Mouse (Mus musculus) liver, embryonic 14.5 days (tissue): ENCODE data around the gene Celf5. TPM values are rescaled to one million over a fixed set of nuclear protein-coding genes. Genes with fewer than 3 reads are reported as not detected.
A peak's percentile ranks its signal among the peaks of the same experiment; 100 is the strongest.

Source experiments
- ATAC-seq: fragments of 200-750 bp; cut with Nextera tagmentation; 2 replicates; pipeline ENCODE4 v1.8.0; 2017; ENCODE audit warnings: moderate number of reproducible peaks, mild to moderate bottlenecking, moderate library complexity; ENCODE audit not compliant: insufficient read depth
- DNase-seq, 3 experiments: peaks; one replicate each; pipeline ENCODE4 v3.0.0-alpha.2; 2012 to 2013; ENCODE audit warnings: low read depth in 3 of 3, low spot score in 3 of 3
- H3K27ac ChIP-seq: fragments of 300-500 bp; sonication (generic); 2 replicates; pipeline ENCODE4 v1.5.1; 2014; ENCODE audit warnings: moderate library complexity, mild to moderate bottlenecking, control low read depth, inconsistent platforms
- H3K27me3 ChIP-seq: fragments of 300-500 bp; sonication (generic); 2 replicates; pipeline ENCODE4 v1.6.1; 2014; ENCODE audit warnings: mild to moderate bottlenecking, low read length, moderate library complexity; ENCODE audit not compliant: control insufficient read depth, insufficient read depth
- H3K36me3 ChIP-seq: fragments of 300-500 bp; sonication (generic); replicated peaks from 2 replicates; pipeline ENCODE4 v1.6.1; 2014; ENCODE audit warnings: low read depth; ENCODE audit not compliant: control insufficient read depth, insufficient read depth
- H3K4me1 ChIP-seq, 2 experiments: fragments of 200-500 bp in 1 of 2; fragments of 300-500 bp in 1 of 2; sonication (generic) in 1 of 2; replicated peaks; 2 replicates each; pipeline ENCODE4 v1.6.1; 2012 to 2014; ENCODE audit warnings: antibody characterized with exemption in 1 of 2, inconsistent platforms in 1 of 2, low read length in 1 of 2; ENCODE audit not compliant: control insufficient read depth in 2 of 2, insufficient read depth in 2 of 2
- H3K4me2 ChIP-seq: fragments of 300-500 bp; sonication (generic); 2 replicates; pipeline ENCODE4 v1.6.1; 2014; ENCODE audit warnings: low read depth, mild to moderate bottlenecking, control low read depth, moderate library complexity
- H3K4me3 ChIP-seq, 2 experiments: fragments of 200-500 bp in 1 of 2; fragments of 300-500 bp in 1 of 2; sonication (generic) in 1 of 2; 2 replicates each; pipeline ENCODE4 v1.5.1; 2012 to 2014; ENCODE audit warnings: low read depth in 2 of 2, low read length in 2 of 2, mild to moderate bottlenecking in 2 of 2, control low read depth in 1 of 2, inconsistent platforms in 1 of 2, moderate library complexity in 1 of 2; ENCODE audit not compliant: insufficient read depth in 1 of 2
- H3K9ac ChIP-seq: fragments of 300-500 bp; sonication (generic); replicated peaks from 2 replicates; pipeline ENCODE4 v1.6.1; 2014; ENCODE audit warnings: mild to moderate bottlenecking, control low read depth, moderate library complexity
- H3K9me3 ChIP-seq: fragments of 300-500 bp; sonication (generic); 2 replicates; pipeline ENCODE4 v1.6.1; 2016; ENCODE audit warnings: low read length, mixed read lengths; ENCODE audit not compliant: control insufficient read depth
- CTCF ChIP-seq: IDR thresholded peaks from 2 replicates; pipeline ENCODE4 v1.5.1; 2016; ENCODE audit warnings: antibody characterized with exemption, low read depth, control low read depth
- EP300 ChIP-seq: IDR thresholded peaks from 2 replicates; pipeline ENCODE4 v1.6.1; 2016; ENCODE audit warnings: antibody characterized with exemption, low read depth
- WGBS: fragments of 180-500 bp; shearing (Covaris S2); extraction: QIAGEN DNeasy Blood & Tissue Kit; methylation state at CpG from one replicate; pipeline ENCODE4 v1.1.7; 2014; ENCODE audit not compliant: insufficient replicate concordance; 5-methylcytosine and 5-hydroxymethylcytosine counted together
- polyA plus RNA-seq, 2 experiments: library from polyadenylated mRNA; depleted of rRNA in 1 of 2; stranded (reverse) in 1 of 2; unstranded in 1 of 2; fragments of >200 nt; fragmentation: Nextera tagmentation in 1 of 2; extraction: Ambion mirVana in 1 of 2; gene quantifications; 2 replicates each; pipeline versions ENCODE4 v1.2.1 to v1.2.3; 2012 to 2014

The Celf5 gene
- polyA plus RNA-seq (2012; rRNA removed) = 0.02 and 0.32 TPM in 2 replicates
- not detected in 2 replicates for polyA plus RNA-seq (2014; fragmentation: Nextera tagmentation; extraction: Ambion mirVana)

GRCm38 (mm10) chr10:81482533-81482889 is at the start of gene Celf5:
TSS of gene Celf5 (minus strand) at chr10:81482709.
- Histone ChIP-seq H3K4me1 (no peaks in the 10 kb centered on the region), H3K27ac (no peak within 1 kb of the TSS), H3K9me3 (no peaks in the 10 kb centered on the region), H3K36me3 (peaks cover 4% of the 10 kb centered on the region; the same call in 1 of the 2 replicates), H3K4me2 (peak within 1 kb of the TSS; percentile 50), H3K4me3 (peak within 1 kb of the TSS; percentile 21 to 37), H3K27me3 (peaks cover 21% of the 10 kb centered on the region), H3K9ac (no peak within 1 kb of the TSS)
- under 1% methylated on average over 36 of the region's 36 CpGs for WGBS
- no peak for DNase-seq
- ATAC-seq = peak; percentile 61; the same call in 1 of the 2 replicates
- TF ChIP-seq EP300 (no peak), CTCF (peak; percentile 60; the same call in 1 of the 2 replicates)

DNA sequence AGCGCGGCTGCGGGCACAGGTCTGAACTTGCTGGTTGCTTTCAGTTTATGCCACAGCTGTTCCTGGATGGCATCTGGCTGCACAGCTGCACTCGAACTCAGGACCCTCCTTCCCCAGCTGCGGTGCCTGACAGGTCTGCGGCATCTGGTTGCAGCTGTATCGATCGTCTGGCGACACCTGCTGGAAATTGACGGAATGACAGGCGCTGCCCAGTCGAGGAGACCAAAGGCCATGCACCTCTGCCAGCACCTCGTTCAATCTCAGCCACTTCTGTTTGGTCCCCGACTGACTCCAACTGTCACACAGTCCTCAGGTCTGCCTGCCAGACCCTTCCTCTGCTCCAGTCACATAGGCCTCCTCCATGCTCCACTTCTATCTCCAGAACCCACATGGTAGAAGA is 44.3 kb upstream of the Celf5 start:
- H3K4me1 ChIP-seq = peaks cover 13 to 15% of the 10 kb centered on the region in 2 experiments
- H3K4me2 ChIP-seq = no peak overlapping the region
- WGBS = 7% methylated on average over 14 of the region's 14 CpGs
- H3K9ac ChIP-seq = no peak overlapping the region
- ATAC-seq (no peak), DNase-seq (peak in 1 of 3 experiments; percentile 60)
- no peaks in the 10 kb centered on the region for H3K27me3 ChIP-seq
- TF ChIP-seq EP300 (no peak), CTCF (peak; percentile 100)
- no peaks in the 10 kb centered on the region for H3K9me3 ChIP-seq
- no peak overlapping the region for H3K4me3 ChIP-seq
- H3K36me3 ChIP-seq = no peaks in the 10 kb centered on the region; the same call in 1 of the 2 replicates
- H3K27ac ChIP-seq = no peak overlapping the region

DNA sequence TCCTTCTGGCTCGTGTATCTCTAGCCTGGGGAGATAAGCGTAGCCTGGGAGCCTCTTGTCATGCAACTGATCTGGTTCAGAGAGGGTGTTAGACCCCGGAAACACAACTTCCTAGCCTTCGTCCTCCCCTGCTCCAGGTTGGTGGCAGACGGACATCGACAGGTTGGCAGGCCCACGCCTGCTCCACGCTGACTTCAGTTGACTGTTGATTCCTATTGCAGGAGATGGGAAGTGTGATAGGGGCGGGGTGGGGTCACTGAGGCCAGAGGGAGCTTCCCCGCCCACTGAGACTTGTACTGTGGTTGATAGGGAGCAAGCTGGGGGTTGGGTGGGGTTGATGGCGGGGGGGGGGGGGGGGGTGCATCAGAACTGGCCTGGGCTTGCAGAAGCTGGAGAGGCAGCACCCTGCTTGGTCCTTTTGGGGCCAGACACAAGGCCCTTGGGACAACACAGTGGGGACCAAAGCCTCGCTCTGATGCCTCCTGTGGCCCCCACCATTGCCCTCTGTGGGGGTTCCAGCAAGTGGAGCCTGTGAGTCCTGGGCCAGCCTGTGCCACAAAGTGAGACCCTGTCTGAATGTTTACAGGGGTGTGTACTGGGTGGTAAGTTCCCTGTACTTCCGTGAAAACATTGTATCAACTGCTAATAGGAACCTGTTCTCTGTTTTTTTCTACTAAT is 42.6 kb upstream of the Celf5 start:
- no peaks in the 10 kb centered on the region; the same call in 1 of the 2 replicates for H3K36me3 ChIP-seq
- 9% methylated on average over 13 of the region's 13 CpGs for WGBS
- peak in 2 of 3 experiments; percentile 53 to 66 for DNase-seq
- H3K27me3 ChIP-seq = no peaks in the 10 kb centered on the region
- H3K4me2 ChIP-seq = peak overlapping the region; percentile 58
- H3K4me1 ChIP-seq = peaks cover 13 to 16% of the 10 kb centered on the region in 2 experiments
- TF ChIP-seq EP300 = no peak; the same call in 1 of the 2 replicates
- no peak for TF ChIP-seq CTCF
- no peak overlapping the region for H3K27ac ChIP-seq
- 0 out of 2 replicates have a peak overlapping the region, but pooled peaks have one; percentile 2 for H3K9ac ChIP-seq
- H3K9me3 ChIP-seq = no peaks in the 10 kb centered on the region
- ATAC-seq = peak; percentile 75
- peak overlapping the region in 1 of 2 experiments; percentile 28; a peak in 1 of 4 replicates for H3K4me3 ChIP-seq

DNA sequence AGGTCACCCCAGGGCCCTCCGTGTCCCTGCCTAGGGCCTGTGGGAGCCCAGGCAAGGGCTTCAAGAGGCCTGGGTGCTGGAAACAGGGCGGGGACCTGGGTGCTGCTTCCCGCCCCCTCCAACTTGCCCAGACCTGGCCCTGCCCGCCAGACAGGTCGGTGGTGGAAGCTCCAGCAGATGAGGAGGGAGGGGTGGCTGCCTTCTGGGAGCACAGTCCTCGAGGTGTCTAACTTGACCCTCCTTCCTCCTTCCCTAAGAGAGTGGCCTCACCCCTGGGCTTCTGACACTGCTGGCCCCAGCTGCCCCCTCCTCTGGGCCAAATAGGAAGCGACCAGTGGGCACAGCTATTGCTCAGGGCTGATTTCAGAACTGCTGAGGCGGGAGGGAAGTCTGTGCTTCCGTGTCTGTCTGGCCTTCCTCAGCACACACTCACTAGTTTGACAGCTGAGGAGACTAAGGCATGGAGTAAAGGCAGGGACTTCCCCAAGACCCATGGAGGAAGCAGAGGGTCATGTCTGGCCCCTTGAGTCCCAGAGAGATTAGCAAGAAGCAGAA is 41.6 kb upstream of the Celf5 start, which contains the start of gene Gna15:
Gene Gna15, minus strand, starts transcription at position 175 of the 555 bp plus-strand sequence.
- 4% methylated on average over 9 of the region's 9 CpGs for WGBS
- peak; percentile 57 for ATAC-seq
- Histone ChIP-seq H3K9ac (peak within 1 kb of the TSS; percentile 53), H3K27ac (peak within 1 kb of the TSS; percentile 24; the same call in 1 of the 2 replicates), H3K4me1 (peaks cover 19 to 26% of the 10 kb centered on the region in 2 experiments), H3K36me3 (no peaks in the 10 kb centered on the region), H3K27me3 (no peaks in the 10 kb centered on the region), H3K9me3 (no peaks in the 10 kb centered on the region), H3K4me2 (peak within 1 kb of the TSS; percentile 69), H3K4me3 (peak within 1 kb of the TSS; percentile 17 to 49)
- 0 out of 2 replicates have a peak, but pooled peaks have one; percentile 14 for TF ChIP-seq CTCF
- no peak for TF ChIP-seq EP300
- DNase-seq = no peak

DNA sequence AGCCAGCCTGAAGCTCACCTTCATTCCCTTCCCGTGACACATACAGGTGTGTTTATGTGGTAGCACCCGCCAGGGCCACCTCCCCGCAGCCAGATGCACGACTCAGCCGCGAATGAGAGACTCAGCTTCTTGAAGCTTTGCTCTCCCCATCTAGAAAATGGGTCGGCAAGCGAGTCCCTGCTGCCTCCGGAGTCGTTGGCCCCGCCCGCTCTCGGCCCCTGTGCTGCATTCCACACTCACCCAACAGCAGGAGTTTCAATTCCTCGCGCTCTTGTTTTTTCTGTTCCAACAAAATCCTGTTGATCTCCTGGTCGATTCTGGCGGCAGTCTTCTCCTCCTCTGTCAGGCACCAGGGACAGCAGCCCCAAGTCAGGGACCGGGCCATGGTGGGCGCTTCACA is 41.1 kb upstream of the Celf5 start:
- ATAC-seq (peak; percentile 18; the same call in 1 of the 2 replicates), DNase-seq (no peak)
- 3% methylated on average over 19 of the region's 19 CpGs for WGBS
- H3K4me3 ChIP-seq = peak overlapping the region; percentile 17 to 49
- TF ChIP-seq EP300 = no peak
- TF ChIP-seq CTCF = no peak
- peak overlapping the region; percentile 53 for H3K9ac ChIP-seq
- H3K36me3 ChIP-seq = no peaks in the 10 kb centered on the region
- H3K27me3 ChIP-seq = no peaks in the 10 kb centered on the region
- no peaks in the 10 kb centered on the region for H3K9me3 ChIP-seq
- H3K27ac ChIP-seq = peak overlapping the region; percentile 24; the same call in 1 of the 2 replicates
- H3K4me2 ChIP-seq = peak overlapping the region; percentile 69
- H3K4me1 ChIP-seq = peaks cover 25 to 31% of the 10 kb centered on the region in 2 experiments
